Mouse (Mus musculus) liver, embryonic 12.5 days (tissue): ENCODE measurements around the gene Efhd2. TPM values are rescaled to one million over a fixed set of nuclear protein-coding genes. Genes with fewer than 3 reads are reported as not detected.

Experiments used
- ATAC-seq: fragments of 200-750 bp; cut with Nextera tagmentation; 2 replicates; pipeline ENCODE4 v1.8.0; 2017; ENCODE audit warnings: moderate number of reproducible peaks, mild to moderate bottlenecking, moderate library complexity
- H3K27ac ChIP-seq: fragments of 300-500 bp; sonication (generic); 2 replicates; pipeline ENCODE4 v1.5.1; 2016; ENCODE audit warnings: mild to moderate bottlenecking
- H3K27me3 ChIP-seq: fragments of 300-500 bp; sonication (generic); replicated peaks from 2 replicates; pipeline ENCODE4 v1.6.1; 2016; ENCODE audit warnings: mild to moderate bottlenecking, moderate library complexity
- H3K36me3 ChIP-seq: fragments of 300-500 bp; sonication (generic); 2 replicates; pipeline ENCODE4 v1.6.1; 2016; ENCODE audit warnings: mild to moderate bottlenecking, moderate library complexity
- H3K4me1 ChIP-seq: fragments of 300-500 bp; sonication (generic); 2 replicates; pipeline ENCODE4 v1.6.1; 2016
- H3K4me2 ChIP-seq: fragments of 300-500 bp; sonication (generic); 2 replicates; pipeline ENCODE4 v1.6.1; 2016; ENCODE audit warnings: mild to moderate bottlenecking, moderate library complexity
- H3K4me3 ChIP-seq: fragments of 300-500 bp; sonication (generic); 2 replicates; pipeline ENCODE4 v1.5.1; 2016; ENCODE audit warnings: mild to moderate bottlenecking, moderate library complexity
- H3K9ac ChIP-seq: fragments of 300-500 bp; sonication (generic); 2 replicates; pipeline ENCODE4 v1.6.1; 2016; ENCODE audit warnings: mild to moderate bottlenecking, moderate library complexity
- H3K9me3 ChIP-seq: fragments of 300-500 bp; sonication (generic); replicated peaks from 2 replicates; pipeline ENCODE4 v1.6.1; 2016; ENCODE audit warnings: mild to moderate bottlenecking, moderate library complexity
- WGBS: fragments of 180-500 bp; shearing (Covaris S2); methylation state at CpG from one replicate; pipeline ENCODE4 v1.1.7; 2016; ENCODE audit not compliant: insufficient replicate concordance; 5-methylcytosine and 5-hydroxymethylcytosine counted together
- polyA plus RNA-seq: library from polyadenylated mRNA; unstranded; fragments of >200 nt; fragmentation: Nextera tagmentation; extraction: Ambion mirVana; gene quantifications from 2 replicates; pipeline ENCODE4 v1.2.1, GENCODE M21; 2016

Gene Efhd2
- polyA plus RNA-seq: 75.0 and 75.6 TPM in 2 replicates

DNA sequence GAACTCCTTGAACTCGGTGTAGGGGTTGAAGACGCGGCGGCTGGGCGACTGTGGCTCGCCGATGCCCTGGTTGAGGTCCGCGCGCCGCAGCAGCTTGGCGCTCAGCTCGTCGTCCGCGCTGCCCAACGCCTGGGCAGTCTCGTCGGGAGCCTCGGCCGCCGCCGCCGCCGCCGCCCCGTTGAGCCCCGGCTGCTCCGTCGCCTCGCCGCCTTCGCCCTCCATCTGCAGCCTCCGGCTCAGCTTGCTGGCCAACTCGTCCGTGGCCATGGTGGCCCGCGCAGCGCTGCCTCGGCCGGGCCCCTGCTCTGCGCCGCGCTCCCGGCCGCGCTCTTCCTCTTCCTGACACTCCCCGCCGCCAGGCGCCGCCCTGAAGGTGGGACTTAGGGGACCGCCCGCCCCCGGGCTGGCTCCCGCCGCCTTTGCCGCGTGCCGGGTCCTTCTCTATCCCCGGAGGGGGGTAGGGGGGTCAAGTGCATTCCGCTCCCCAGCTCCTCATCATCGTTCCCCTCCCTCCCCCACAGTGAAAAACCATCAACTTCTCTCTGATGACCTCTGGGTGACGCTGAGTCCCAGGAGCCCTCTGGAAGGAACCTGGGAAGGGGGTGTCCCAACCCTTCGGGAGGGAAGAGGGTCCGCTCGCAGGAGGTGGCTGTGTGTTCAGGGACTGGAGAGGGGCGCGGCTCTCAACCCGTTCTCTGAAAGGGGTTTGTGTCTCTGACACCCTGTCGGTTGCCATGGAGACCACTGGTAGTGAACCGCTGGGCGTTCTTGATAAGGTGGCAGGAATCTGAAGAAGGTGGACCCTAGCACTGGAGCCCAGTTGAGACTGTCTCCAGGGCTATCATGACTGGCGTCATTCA, at the start of gene Efhd2:
Gene Efhd2 (minus strand): TSS at position 320 of the 860 bp plus-strand sequence.
- H3K4me1 ChIP-seq: peaks cover 66% of the 10 kb centered on the region
- H3K27me3 ChIP-seq: peaks cover 26% of the 10 kb centered on the region
- H3K4me3 ChIP-seq: peak within 1 kb of the TSS; percentile 76
- peak within 1 kb of the TSS; percentile 93 for H3K9ac ChIP-seq
- ATAC-seq: peak; percentile 89
- WGBS: under 1% methylated on average over 73 of the region's 73 CpGs
- peak within 1 kb of the TSS; percentile 90 for H3K27ac ChIP-seq
- H3K9me3 ChIP-seq: no peaks in the 10 kb centered on the region
- H3K36me3 ChIP-seq: peaks cover 23% of the 10 kb centered on the region
- peak within 1 kb of the TSS; percentile 95 for H3K4me2 ChIP-seq

- 71% methylated on average over 11 of the region's 11 CpGs for WGBS
- H3K4me1 ChIP-seq: 0 out of 2 replicates have a peak, but pooled peaks cover under 1% of the 10 kb centered on the region
- no peaks in the 10 kb centered on the region for H3K9me3 ChIP-seq
- H3K27me3 ChIP-seq: 0 out of 2 replicates have a peak, but pooled peaks cover 3% of the 10 kb centered on the region
- H3K27ac ChIP-seq: no peak overlapping the region
- no peaks in the 10 kb centered on the region for H3K36me3 ChIP-seq
- H3K4me2 ChIP-seq: no peak overlapping the region
- ATAC-seq: no peak
- H3K4me3 ChIP-seq: no peak overlapping the region
- no peak overlapping the region for H3K9ac ChIP-seq
Measured at GRCm38 (mm10) chr4:141923961-141924360, 49.2 kb upstream of the Efhd2 start.

DNA sequence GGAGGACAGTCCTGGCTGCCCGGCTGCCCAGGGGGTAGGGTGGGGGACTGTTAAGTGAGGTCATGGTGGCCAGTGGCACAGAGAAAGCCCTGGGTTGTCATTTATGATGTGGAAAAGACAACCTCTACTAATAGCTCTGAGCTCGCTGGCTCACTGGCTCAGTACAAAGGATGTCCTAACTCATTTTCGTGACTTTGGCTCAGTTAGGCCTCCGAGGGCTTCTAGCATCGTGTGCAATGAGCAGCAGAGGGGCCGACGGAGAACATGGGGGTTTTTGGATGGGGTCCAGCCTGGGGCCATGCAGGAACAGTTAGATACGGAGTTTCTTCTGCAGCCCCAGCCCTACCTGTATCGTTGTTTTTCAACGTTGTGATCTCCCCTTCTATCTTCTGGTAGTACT, 45.7 kb upstream of the Efhd2 start:
- no peaks in the 10 kb centered on the region for H3K36me3 ChIP-seq
- 78% methylated on average over 10 of the region's 10 CpGs for WGBS
- H3K4me1 ChIP-seq: peaks cover 11% of the 10 kb centered on the region; the same call in 1 of the 2 replicates
- H3K9ac ChIP-seq: no peak overlapping the region
- ATAC-seq: no peak
- H3K27ac ChIP-seq: no peak overlapping the region
- H3K27me3 ChIP-seq: 0 out of 2 replicates have a peak, but pooled peaks cover 9% of the 10 kb centered on the region
- H3K9me3 ChIP-seq: no peaks in the 10 kb centered on the region
- H3K4me3 ChIP-seq: no peak overlapping the region
- H3K4me2 ChIP-seq: no peak overlapping the region

GRCm38 (mm10) chr4:141917735-141918419, 43.2 kb upstream of the Efhd2 start:
- Histone ChIP-seq H3K4me3 (no peak overlapping the region), H3K4me1 (peaks cover 21% of the 10 kb centered on the region; the same call in 1 of the 2 replicates), H3K9ac (no peak overlapping the region), H3K36me3 (no peaks in the 10 kb centered on the region), H3K27me3 (0 out of 2 replicates have a peak, but pooled peaks cover 9% of the 10 kb centered on the region), H3K4me2 (no peak overlapping the region), H3K27ac (no peak overlapping the region), H3K9me3 (no peaks in the 10 kb centered on the region)
- no peak for ATAC-seq
- WGBS: 42% methylated on average over 7 of the region's 7 CpGs

DNA sequence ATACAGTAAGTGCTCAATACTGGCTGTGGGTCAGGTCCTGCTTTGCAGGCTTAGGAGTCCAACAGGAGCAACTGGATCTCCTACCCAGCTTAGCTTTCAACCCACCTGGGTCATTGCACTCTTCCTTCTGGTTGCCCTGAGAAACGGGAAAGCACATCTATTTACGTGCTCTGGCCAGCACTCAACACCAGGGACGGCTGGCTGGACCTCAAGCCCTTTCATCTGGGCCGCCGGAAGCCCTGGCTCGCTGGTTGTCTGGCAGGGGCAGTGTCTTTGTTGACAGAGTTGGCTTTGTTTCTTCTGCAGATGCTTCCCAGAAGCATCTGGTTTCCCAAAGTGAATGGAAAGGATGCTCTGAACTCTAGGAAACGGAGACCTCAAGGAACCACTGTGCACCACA, 39.3 kb upstream of the Efhd2 start:
- Histone ChIP-seq H3K9ac (no peak overlapping the region), H3K27me3 (0 out of 2 replicates have a peak, but pooled peaks cover 6% of the 10 kb centered on the region), H3K4me3 (no peak overlapping the region), H3K4me2 (no peak overlapping the region), H3K27ac (no peak overlapping the region), H3K36me3 (no peaks in the 10 kb centered on the region), H3K4me1 (peaks cover 21% of the 10 kb centered on the region; the same call in 1 of the 2 replicates), H3K9me3 (no peaks in the 10 kb centered on the region)
- WGBS: 54% methylated on average over 7 of the region's 7 CpGs
- no peak for ATAC-seq

DNA sequence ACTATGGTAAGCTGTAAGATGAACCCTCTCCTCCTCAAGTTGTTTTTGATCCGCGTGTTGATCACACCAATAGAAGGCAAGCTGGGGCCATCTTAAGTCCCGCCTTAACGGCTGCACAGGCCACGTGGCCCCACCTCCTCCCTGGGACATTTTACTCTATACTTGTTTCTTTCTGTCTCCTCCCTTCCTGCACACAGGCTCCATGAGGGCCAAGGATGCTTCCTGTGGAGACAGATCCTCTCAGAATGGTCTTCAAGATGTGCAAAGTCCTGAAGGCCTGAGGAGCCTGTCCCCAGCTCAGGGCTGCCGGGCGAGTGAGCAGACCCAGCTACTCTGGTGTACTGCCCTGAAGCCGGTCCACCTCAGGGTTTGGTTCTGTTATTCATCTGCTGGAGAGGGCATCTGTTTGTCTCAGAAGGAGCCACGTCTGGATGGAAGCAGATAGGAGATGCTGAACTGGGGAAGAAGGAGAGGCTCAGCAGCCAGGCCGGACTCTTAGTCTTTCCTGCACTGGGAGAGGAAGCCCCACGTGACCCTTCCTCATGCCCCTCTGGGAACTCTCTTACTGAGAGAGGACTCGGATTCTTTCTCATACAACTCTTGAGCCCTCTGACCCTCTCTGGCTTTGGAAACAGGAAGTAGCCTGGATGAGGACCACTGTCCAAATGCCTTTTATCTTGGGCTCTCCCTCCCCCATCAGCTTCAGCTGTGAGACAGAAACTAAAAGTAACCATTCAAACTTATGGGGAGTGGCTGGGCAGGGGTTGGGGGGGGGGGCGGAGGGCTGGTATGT, 38.7 kb upstream of the Efhd2 start:
- Histone ChIP-seq H3K4me3 (no peak overlapping the region), H3K4me1 (peaks cover 21% of the 10 kb centered on the region; the same call in 1 of the 2 replicates), H3K27ac (0 out of 2 replicates have a peak overlapping the region, but pooled peaks have one; percentile 1), H3K9ac (no peak overlapping the region), H3K4me2 (no peak overlapping the region), H3K36me3 (no peaks in the 10 kb centered on the region), H3K9me3 (no peaks in the 10 kb centered on the region), H3K27me3 (0 out of 2 replicates have a peak, but pooled peaks cover 6% of the 10 kb centered on the region)
- ATAC-seq: no peak
- WGBS: 58% methylated on average over 13 of the region's 13 CpGs

GRCm38 (mm10) chr4:141904710-141905109, 30.0 kb upstream of the Efhd2 start:
- H3K9ac ChIP-seq: no peak overlapping the region
- no peak overlapping the region for H3K4me3 ChIP-seq
- H3K4me1 ChIP-seq: no peaks in the 10 kb centered on the region
- no peak overlapping the region for H3K4me2 ChIP-seq
- peaks cover 38% of the 10 kb centered on the region for H3K27me3 ChIP-seq
- H3K9me3 ChIP-seq: no peaks in the 10 kb centered on the region
- H3K27ac ChIP-seq: no peak overlapping the region
- no peak for ATAC-seq
- WGBS: 58% methylated on average over 9 of the region's 9 CpGs
- H3K36me3 ChIP-seq: no peaks in the 10 kb centered on the region

DNA sequence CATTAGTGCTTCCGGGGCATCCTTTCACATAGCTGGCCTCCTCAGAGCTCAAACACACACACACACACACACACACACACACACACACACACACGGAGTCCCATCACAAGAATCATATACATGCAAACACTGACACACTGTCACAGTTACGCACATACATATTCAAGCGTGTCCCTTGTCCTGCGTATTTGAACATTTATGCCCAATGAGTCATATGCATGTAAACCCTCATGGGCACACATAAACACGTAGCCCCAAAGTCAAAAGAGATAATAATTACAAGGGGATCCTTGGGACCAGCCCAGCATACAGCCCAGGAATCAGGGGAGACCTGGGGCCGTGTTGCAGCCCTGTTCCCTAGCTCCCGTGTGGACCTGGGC, 27.7 kb upstream of the Efhd2 start:
- Histone ChIP-seq H3K4me3 (no peak overlapping the region), H3K27me3 (peaks cover 50% of the 10 kb centered on the region), H3K27ac (no peak overlapping the region), H3K36me3 (no peaks in the 10 kb centered on the region), H3K9me3 (no peaks in the 10 kb centered on the region), H3K9ac (no peak overlapping the region), H3K4me1 (no peaks in the 10 kb centered on the region), H3K4me2 (no peak overlapping the region)
- no peak for ATAC-seq
- 77% methylated on average over 8 of the region's 8 CpGs for WGBS

DNA sequence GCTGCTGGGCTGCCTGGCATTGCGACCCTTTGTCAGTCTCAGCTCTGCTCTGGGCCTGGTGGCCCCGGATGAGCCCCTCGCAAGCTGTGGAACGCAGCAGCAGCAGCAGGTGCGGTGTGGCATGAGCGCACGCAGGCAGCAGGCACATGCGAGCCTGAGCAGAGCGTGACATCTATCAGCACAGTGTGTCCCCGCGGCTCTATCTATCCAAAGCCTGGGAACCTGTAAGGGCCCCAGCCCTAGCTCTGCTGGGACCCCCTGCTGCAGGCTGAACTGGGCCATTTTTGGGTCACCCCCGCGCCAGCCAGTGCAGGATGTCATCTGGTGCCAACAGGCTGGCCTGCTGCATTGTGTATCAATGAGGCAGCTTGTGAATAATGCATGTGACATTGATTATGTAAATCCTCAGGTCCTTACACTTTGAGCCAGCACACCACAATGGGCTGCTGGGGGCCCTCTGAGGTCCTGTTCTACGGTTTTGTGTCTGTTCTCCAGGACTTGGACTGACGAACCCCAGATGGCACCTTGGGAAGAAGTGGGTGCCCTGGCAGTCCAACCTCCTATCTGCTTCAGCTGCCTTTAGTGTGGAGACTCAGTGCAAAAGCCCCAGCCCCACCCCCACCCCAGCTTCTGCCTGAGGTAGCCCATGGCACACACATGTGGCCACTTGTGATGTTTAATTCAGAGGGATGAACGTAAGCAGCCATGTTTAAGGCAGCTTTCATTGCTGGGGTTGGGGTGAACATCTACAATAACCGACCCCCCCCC, 27.2 kb upstream of the Efhd2 start:
- H3K9ac ChIP-seq: no peak overlapping the region
- no peak overlapping the region for H3K27ac ChIP-seq
- 67% methylated on average over 17 of the region's 17 CpGs for WGBS
- H3K4me3 ChIP-seq: no peak overlapping the region
- H3K27me3 ChIP-seq: peaks cover 50% of the 10 kb centered on the region
- H3K36me3 ChIP-seq: no peaks in the 10 kb centered on the region
- H3K9me3 ChIP-seq: no peaks in the 10 kb centered on the region
- H3K4me1 ChIP-seq: no peaks in the 10 kb centered on the region
- ATAC-seq: no peak
- H3K4me2 ChIP-seq: no peak overlapping the region

- Histone ChIP-seq H3K4me3 (no peak overlapping the region), H3K9ac (no peak overlapping the region), H3K27me3 (peaks cover 63% of the 10 kb centered on the region), H3K36me3 (no peaks in the 10 kb centered on the region), H3K4me2 (no peak overlapping the region), H3K9me3 (no peaks in the 10 kb centered on the region), H3K27ac (no peak overlapping the region), H3K4me1 (peaks cover 4% of the 10 kb centered on the region)
- 65% methylated on average over 11 of the region's 11 CpGs for WGBS
- ATAC-seq: no peak
Measured at GRCm38 (mm10) chr4:141900421-141900820, 25.7 kb upstream of the Efhd2 start.

DNA sequence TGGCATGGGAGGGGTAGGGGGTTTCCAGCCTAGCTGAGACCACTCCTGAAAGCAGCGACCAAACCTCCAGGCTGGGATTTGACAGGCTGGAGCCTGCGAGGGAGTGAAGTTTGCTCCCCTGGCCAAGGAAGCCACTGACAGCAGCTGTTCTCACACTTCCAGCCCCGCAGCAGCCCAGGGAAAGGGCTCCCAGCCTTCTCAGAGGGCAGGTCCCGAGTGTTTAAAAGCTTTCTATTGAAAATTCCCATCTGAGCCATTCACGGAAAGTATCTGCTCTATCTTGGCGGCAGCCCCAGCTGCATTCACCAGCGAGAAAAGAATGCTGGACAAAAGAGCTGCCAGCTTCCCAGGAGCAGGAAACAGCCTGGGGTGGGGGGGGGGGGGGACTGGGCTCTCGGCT, 25.2 kb upstream of the Efhd2 start:
- H3K4me2 ChIP-seq: no peak overlapping the region
- peaks cover 9% of the 10 kb centered on the region for H3K4me1 ChIP-seq
- no peaks in the 10 kb centered on the region for H3K36me3 ChIP-seq
- no peaks in the 10 kb centered on the region for H3K9me3 ChIP-seq
- ATAC-seq: no peak
- H3K27ac ChIP-seq: no peak overlapping the region
- 23% methylated on average over 7 of the region's 8 CpGs for WGBS
- peaks cover 58% of the 10 kb centered on the region for H3K27me3 ChIP-seq
- no peak overlapping the region for H3K9ac ChIP-seq
- H3K4me3 ChIP-seq: no peak overlapping the region
